Mouse (Mus musculus) adrenal gland, adult 8-10 months (tissue): ENCODE data around the gene Ecel1. TPM values are rescaled to one million over a fixed set of nuclear protein-coding genes. Genes with fewer than 3 reads are reported as not detected.

ENCODE experiments used
- DNase-seq: peaks from one replicate; pipeline ENCODE4 v3.0.0; 2022
- total RNA-seq, 4 experiments: library from RNA; stranded (reverse); gene quantifications; 2 replicates each; pipeline ENCODE4 v1.2.4; 2022

Gene Ecel1
- total RNA-seq: 10 to 100 TPM in 1 of 4 experiments, 1 to 10 TPM in 1, under 1 TPM in 2; 0.44 to 10.2 (median 4.1) TPM

- no peak for DNase-seq
These were observed at the start of gene Ecel1 for GRCm38 (mm10) chr1:87156199-87156587. TSS of gene Ecel1 (minus strand) at chr1:87156521.

- no peak for DNase-seq
These were observed 49.2 kb upstream of the Ecel1 start for GRCm38 (mm10) chr1:87205502-87205901.

- DNase-seq: no peak
These were observed 48.7 kb upstream of the Ecel1 start for GRCm38 (mm10) chr1:87205038-87205437.

GRCm38 (mm10) chr1:87204465-87204864, 48.1 kb upstream of the Ecel1 start, which contains the start of gene Chrng:
TSS of gene Chrng (plus strand) at chr1:87204657.
- DNase-seq: no peak

GRCm38 (mm10) chr1:87203779-87204178, 47.5 kb upstream of the Ecel1 start:
- DNase-seq: no peak

GRCm38 (mm10) chr1:87201848-87202247, 45.5 kb upstream of the Ecel1 start:
- no peak for DNase-seq

GRCm38 (mm10) chr1:87200811-87201210, 44.5 kb upstream of the Ecel1 start:
- DNase-seq: no peak

GRCm38 (mm10) chr1:87198119-87199065, 42.1 kb upstream of the Ecel1 start:
- no peak for DNase-seq

- DNase-seq: no peak
These were observed 41.0 kb upstream of the Ecel1 start for GRCm38 (mm10) chr1:87197296-87197695.

GRCm38 (mm10) chr1:87190429-87190828, 34.1 kb upstream of the Ecel1 start, which contains the start of gene Chrnd:
TSS of gene Chrnd (plus strand) at chr1:87190607.
- no peak for DNase-seq

GRCm38 (mm10) chr1:87187037-87187355, 30.7 kb upstream of the Ecel1 start:
- DNase-seq: no peak

- no peak for DNase-seq
These were observed 30.1 kb upstream of the Ecel1 start for GRCm38 (mm10) chr1:87186261-87187036.

- no peak for DNase-seq
These were observed 29.2 kb upstream of the Ecel1 start for GRCm38 (mm10) chr1:87185526-87185925.

- peak; percentile 52 for DNase-seq
These were observed 28.4 kb upstream of the Ecel1 start for GRCm38 (mm10) chr1:87184751-87185139.

- DNase-seq: no peak
These were observed 27.9 kb upstream of the Ecel1 start for GRCm38 (mm10) chr1:87183998-87184750.

- DNase-seq: no peak
These were observed 26.7 kb upstream of the Ecel1 start, which contains the start of gene Prss56 for GRCm38 (mm10) chr1:87183013-87183412. TSS of gene Prss56 (plus strand) at chr1:87183313.

GRCm38 (mm10) chr1:87180896-87181295, 24.6 kb upstream of the Ecel1 start:
- DNase-seq: peak; percentile 61

GRCm38 (mm10) chr1:87175852-87176292, 19.6 kb upstream of the Ecel1 start:
- DNase-seq: no peak

- DNase-seq: no peak
These were observed 18.0 kb upstream of the Ecel1 start for GRCm38 (mm10) chr1:87174006-87174955.

- no peak for DNase-seq
These were observed 16.0 kb upstream of the Ecel1 start for GRCm38 (mm10) chr1:87172316-87172715.

- DNase-seq: no peak
These were observed 15.0 kb upstream of the Ecel1 start for GRCm38 (mm10) chr1:87171312-87171711.
